Mouse (Mus musculus): ENCODE measurements around the gene Krt87.

The Krt87 gene

GRCm38 (mm10) chr15:101438555-101438954, at the start of gene Krt87:
Gene Krt87 (minus strand): TSS chr15:101438804.
- DNase-seq (ENCODE audit: low spot score in 2 of 2), result no peak

DNA sequence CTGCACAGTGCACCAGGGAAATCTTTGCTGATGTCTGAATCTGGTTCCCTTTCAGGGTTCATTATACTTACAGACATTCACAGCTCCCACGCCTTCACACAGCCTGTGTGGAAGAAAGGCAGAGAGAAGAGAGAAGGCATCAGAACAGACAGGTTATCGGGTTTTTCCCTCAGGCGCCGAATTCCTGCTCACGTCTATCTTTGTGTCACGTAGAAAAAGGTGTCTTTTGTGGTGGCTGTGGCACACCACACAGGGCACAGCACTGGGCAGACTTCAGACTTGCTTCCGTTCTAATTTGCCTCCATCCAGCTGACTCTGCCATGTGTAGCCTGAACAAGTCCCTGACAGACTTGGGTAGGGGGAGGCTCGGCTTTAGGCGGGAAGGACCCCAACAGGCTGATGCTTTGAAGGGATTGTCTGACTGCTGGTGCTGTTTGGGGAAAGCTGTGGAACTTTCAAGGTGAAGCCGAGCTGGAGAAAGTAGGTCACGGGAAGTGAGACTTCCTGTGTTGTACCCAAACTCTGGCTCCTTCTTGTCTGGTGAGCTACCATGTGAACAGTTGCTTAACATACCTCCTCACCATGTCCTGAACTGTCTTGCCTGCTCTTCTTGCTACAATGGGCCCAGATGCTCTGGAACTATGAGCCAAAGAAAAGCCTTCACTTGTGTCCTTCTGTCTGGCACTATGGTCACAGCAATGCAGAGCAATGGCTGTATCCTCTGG, 47.5 kb upstream of the Krt87 start:
- DNase-seq (ENCODE audit: low spot score in 2 of 2), result no peak

DNA sequence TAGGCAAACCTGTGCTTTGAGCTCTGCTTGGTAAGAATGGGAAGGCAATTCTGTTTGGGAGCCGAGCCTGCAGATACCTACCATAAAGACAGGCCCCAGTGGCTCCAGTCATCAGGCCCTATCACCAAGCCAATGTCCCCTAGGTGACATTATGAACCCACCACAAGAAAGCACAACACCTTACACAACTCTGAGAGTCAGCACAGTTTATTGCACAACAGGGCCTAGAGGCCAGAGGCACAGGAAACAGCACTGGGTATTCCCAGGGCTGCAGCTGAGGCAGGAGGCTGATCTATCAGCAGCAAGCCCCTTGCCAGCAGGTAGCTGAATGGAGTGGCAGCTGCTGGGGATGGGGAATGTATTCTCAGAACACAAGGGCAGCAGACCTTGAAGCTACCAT, 46.3 kb upstream of the Krt87 start:
- DNase-seq (ENCODE audit: low spot score in 2 of 2), result no peak

DNA sequence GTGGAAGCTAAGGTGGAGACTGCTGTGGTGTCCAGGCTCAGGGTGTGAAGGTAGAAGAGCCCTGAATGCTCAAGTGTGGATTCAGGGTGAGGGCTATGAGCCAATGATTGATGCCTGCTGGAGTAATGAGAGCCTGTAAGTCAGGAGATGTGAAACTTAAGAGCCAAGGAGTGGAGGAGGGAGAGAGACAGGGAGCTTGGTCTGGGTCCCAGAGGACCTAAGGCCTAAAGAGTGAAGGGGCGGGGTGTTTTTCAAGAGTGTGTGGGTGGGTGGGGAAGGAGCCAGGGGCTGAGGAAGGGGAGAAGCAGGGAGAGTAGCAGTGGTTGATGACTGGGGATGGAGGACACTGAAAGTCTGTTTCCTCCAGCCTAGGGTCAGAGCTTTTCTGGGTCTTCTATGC, 45.0 kb upstream of the Krt87 start:
- DNase-seq (ENCODE audit: low spot score in 2 of 2), result no peak

- no peak for DNase-seq (ENCODE audit: low spot score in 2 of 2)
These were observed 43.5 kb upstream of the Krt87 start for GRCm38 (mm10) chr15:101482056-101482455.

DNA sequence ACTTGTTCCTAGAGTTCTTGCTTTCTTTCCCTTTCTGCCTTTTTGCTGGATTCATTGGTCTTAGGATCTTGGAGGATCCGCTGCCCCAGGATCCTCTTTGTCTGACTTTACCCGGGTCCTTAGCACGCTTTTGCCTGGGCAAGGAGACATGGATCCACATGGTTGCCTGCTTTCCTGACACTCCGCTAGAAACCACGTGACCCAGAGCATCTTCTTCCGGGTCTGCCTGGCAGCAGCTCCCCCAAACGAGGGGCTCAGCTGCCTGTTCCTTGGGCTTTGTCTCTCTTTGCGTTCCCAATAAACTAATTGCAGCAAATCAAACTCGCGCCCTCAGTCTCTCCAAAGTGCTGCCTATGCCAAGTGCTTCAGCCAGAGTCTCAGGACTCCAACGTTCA, 41.1 kb upstream of the Krt87 start:
- no peak for DNase-seq (ENCODE audit: low spot score in 2 of 2)

GRCm38 (mm10) chr15:101479007-101479665, 40.5 kb upstream of the Krt87 start:
- peak; percentile 12 to 36 for DNase-seq (ENCODE audit: low spot score in 2 of 2)

DNA sequence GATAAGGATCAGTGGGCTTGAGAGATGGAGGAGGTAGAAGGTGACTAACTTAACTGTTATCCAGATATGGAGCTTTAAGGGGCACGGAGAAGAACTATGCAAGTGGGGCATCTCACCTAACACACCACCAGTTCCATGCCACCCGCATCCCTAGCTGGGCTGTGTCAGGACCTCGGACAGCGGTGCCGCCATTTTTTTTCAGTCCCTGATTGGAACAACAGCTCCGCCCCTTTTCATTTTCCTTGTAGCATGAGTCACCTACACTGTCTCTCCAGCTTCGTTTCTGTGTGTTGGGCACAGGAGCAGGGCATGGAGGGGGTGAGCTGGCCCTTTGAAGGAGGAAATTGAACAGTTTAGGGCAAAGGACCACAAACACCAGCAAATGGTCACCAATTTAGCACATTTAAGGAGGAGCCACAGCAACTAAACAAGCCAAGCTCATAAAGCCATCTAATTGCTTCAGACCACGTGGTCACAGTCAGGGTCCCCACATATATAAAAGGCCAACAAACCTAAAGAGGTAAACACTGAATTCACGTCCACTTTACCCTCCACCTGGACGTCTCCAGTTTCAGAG, 34.4 kb upstream of the Krt87 start, which contains the start of gene Krt86:
Krt86 (plus strand) TSS at position 527 of the 577 bp plus-strand sequence.
- DNase-seq (ENCODE audit: low spot score in 2 of 2), result peak in 1 of 2 experiments; percentile 18

- no peak for DNase-seq (ENCODE audit: low spot score in 2 of 2)
These were observed 30.5 kb upstream of the Krt87 start for GRCm38 (mm10) chr15:101469093-101469492.

- DNase-seq (ENCODE audit: low spot score in 2 of 2), result no peak
These were observed 25.0 kb upstream of the Krt87 start, which contains the start of gene Krt81 for GRCm38 (mm10) chr15:101463651-101464050. Gene Krt81 (minus strand): TSS chr15:101463751.

DNA sequence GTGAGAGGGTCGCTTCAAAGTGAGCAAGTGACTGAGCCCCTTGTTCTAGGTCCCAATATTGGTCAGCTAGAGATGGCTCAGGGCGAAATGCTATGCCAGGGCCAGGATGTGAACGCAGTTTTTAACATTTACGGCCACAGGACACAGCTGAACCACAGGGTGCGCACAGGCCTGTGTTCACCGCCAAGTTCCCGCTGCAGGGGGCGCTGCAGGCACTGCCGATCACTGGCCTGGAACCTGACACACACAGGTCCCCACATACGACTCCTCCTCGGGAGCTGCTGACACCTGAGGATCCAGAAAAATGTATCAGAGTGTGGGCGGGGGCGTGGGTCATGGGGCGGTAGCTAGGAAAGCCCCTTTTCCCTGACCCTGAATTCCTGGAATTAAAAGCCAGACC, 20.7 kb upstream of the Krt87 start:
- DNase-seq (ENCODE audit: low spot score in 2 of 2), result no peak

DNA sequence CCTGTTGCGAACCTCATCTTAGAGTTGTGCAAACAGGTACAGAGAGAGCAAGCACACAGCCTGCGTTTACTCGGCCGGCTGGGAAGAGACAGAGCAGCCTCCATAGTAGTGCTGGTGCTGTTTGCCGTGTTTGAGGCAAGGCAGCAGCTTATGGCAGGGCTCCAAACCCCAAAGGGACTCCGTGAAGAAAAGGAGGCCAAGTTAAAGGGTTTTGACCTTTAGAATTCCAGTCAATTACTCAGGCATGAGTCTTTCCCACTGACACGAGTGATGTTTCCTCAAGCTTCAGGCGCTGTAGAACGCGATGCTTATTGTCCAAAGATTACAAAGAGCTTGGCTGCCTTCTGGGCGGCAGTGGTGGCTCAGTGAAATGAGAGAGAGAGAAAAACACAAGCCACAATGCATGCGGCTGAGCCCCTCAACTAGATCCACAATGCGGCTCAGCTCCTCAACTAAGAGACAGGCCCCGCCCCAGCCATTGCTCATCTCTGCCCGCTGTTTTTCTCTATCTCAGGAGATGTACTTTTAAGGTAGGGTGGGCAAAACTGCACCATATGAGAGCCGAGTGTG, 19.8 kb upstream of the Krt87 start:
- DNase-seq (ENCODE audit: low spot score in 2 of 2), result no peak

DNA sequence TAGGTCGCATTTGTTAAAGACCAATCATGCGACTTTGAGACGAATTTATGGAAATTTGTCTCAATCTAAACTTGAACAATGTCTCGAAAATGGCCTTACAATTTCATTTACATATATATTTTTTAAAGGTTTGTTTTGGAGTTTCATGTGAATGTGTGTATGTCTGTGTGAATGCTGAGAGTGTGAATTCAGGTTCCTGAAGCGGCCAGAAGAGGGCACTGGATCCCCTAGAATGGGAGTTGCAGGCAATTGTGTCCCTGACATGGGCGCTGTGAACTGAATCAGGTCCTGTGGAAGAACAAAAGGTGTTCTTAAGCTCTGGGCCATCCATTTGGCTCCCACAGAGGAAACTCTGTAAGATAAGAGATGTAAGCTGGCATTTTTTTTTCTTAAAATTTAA, 17.3 kb upstream of the Krt87 start:
- no peak for DNase-seq (ENCODE audit: low spot score in 2 of 2)

DNA sequence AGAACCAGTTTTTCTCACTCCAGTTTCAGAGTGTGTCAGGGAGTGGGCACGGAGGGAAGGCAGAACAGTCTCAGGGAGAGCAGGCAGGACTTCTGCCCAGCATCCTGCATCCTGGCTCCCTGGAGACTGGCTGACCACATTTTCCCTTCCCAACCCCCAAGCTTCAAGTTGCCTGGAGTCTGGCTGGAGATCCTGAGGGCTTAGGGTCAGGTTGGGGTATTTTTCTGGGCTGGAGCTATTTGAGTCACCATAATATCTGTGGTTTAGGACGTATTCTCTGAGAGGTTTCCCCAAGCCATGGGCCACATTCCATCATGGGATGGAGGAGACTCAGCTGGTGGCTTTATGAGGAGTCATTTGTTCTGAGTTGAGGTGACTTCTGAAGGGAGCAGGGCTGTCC, 16.7 kb upstream of the Krt87 start:
- no peak for DNase-seq (ENCODE audit: low spot score in 2 of 2)

- DNase-seq (ENCODE audit: low spot score in 2 of 2), result no peak
These were observed 16.2 kb upstream of the Krt87 start for GRCm38 (mm10) chr15:101454774-101455173.

DNA sequence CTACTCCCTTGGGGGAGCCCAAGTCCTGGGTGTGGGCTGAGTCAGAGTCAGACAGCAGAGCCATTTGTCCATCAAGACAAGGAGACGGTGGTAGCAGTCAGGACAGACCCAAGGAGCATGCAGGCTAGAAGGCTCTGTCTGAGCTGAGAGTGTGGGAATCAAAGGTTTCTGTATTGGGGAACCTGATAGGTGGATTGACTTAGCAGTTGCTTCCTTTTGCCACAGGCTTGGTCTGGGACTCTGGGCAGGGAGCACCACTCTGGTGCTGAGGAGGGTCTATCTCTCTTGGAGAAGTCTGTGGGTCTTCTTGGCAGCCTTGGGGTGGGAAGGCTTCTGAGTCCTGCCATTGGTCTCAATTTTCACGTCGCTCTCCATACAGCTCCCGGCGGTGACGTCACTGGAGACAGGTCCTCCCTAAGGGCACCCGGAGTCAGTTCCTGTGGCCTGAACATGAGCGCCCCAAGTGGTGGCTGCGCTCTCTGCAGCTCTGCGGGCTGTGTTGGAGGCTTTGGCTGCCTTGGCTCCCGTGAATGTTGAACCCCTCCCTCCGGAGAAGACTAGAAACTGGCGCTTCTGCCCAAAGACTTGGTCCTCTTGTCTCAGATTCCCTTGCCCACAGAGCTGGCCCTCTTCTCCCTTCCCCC, 14.6 kb upstream of the Krt87 start:
- DNase-seq (ENCODE audit: low spot score in 2 of 2), result peak; percentile 62 to 77

- DNase-seq (ENCODE audit: low spot score in 2 of 2), result no peak
These were observed 8.8 kb upstream of the Krt87 start, which contains the start of gene Krt88 for GRCm38 (mm10) chr15:101447444-101447843. Gene Krt88 (plus strand): TSS chr15:101447744.

- DNase-seq (ENCODE audit: low spot score in 2 of 2), result no peak
These were observed 8.0 kb upstream of the Krt87 start for GRCm38 (mm10) chr15:101446572-101446971.

DNA sequence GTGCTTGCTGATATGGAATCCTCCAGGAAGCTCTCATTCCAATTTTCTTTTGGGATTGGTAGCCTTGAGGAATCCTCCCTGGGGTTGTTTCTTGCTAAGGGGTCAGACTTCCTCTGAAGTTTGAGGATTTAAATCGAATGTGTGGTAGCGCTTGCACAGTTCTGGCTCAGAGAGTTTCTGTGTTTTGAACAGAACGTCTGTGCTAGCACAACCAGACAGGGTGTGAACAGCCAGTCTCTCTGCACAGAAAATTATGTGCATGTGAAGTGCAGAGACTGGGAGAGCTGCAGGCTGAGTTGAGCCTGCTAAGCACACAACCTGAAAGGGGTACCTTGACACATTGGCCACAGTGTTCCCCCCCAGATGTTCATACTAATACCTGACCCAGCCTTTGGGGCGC, 2.2 kb upstream of the Krt87 start:
- no peak for DNase-seq (ENCODE audit: low spot score in 2 of 2)

DNA sequence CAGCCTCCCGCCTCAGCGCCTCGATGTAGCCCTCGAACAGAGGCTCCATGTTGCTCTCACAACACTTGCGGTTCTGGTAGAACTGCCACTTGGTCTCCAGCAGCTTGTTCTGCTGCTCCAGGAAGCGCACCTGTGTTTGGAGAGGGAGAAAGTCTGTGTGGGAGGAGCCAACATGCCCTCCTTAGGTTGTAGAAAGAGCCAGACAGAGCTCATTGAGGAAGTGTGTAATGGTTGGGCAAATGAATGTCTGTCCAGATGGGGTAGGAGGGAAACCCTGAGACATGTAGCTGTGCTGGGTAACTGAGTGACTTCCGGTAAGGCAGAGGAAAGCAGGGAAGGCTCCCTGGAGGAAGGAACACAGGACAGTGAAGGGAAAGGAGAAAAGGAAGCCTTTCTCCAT, 2.0 kb downstream of the Krt87 start:
- DNase-seq (ENCODE audit: low spot score in 2 of 2), result no peak

GRCm38 (mm10) chr15:101424914-101425313, 13.7 kb downstream of the Krt87 start:
- DNase-seq (ENCODE audit: low spot score in 2 of 2), result no peak

- DNase-seq (ENCODE audit: low spot score in 2 of 2), result no peak
These were observed 17.7 kb downstream of the Krt87 start for GRCm38 (mm10) chr15:101420903-101421302.
